Mouse (Mus musculus) B cell, adult 67 days (primary cell): ENCODE measurements around the gene Ermard. TPM values are rescaled to one million over a fixed set of nuclear protein-coding genes. Genes with fewer than 3 reads are reported as not detected.

Experiments used
- total RNA-seq, 2 experiments: library from RNA; stranded (reverse); gene quantifications; 4 replicates each; pipeline ENCODE4 v1.2.4; 2023

Ermard gene
- total RNA-seq: 100 to 1,000 TPM; 188 to 209 TPM

GRCm38 (mm10) chr17:15041175-15041729, at the start of gene Ermard, which contains the start of the genes Tcte3 and Gm3448:
TSS of gene Ermard (plus strand) at chr17:15041208.
TSS of gene Tcte3 (minus strand) at chr17:15041488.
TSS of gene Gm3448 (minus strand) at chr17:15041537.

GRCm38 (mm10) chr17:15009706-15010413, 31.1 kb upstream of the Ermard start, which contains the start of gene Gm3435:
TSS of gene Gm3435 (plus strand) at chr17:15010176.

Other genes starting within 250 kb of the Ermard start
- gene Wdr27, start 98.0 kb upstream of the Ermard start, total RNA-seq: not detected
- gene 1600012H06Rik, start 98.0 kb upstream of the Ermard start, total RNA-seq: 10 to 100 TPM; 18.3 to 22.4 TPM
- 10 to 100 TPM; 34.1 to 42.1 TPM for gene Phf10, start 79.9 kb upstream of the Ermard start, total RNA-seq
- 10 to 100 TPM; 29.4 to 30.5 TPM for gene 9030025P20Rik, start 62.7 kb upstream of the Ermard start, total RNA-seq
- gene Gm3417, start 62.4 kb upstream of the Ermard start, total RNA-seq: not detected
- gene Gm3435, start 31.0 kb upstream of the Ermard start, total RNA-seq: 10 to 100 TPM in 1 of 2 experiments, 1 to 10 TPM in 1; 5.3 to 12.2 TPM
- gene Tcte3, start 280 bp downstream of the Ermard start, total RNA-seq: 1 to 10 TPM in 1 of 2 experiments, not detected in 1; 1.7 TPM
- gene Gm3448, start 329 bp downstream of the Ermard start, total RNA-seq: 10 to 100 TPM; 11.1 to 13.7 TPM